Mouse (Mus musculus): Measurements from ENCODE around the gene Hist1h3b. TPM values are rescaled to one million over a fixed set of nuclear protein-coding genes. Genes with fewer than 3 reads are reported as not detected.
"Not testable (repeated sequence)": the region's sequence is repeated elsewhere in the genome, so short reads cannot be mapped to it uniquely, and the experiment has no call there.

Gene Hist1h3b
- polyA plus RNA-seq, 1 experiment from 2014 or later, result 6.7 TPM

DNA sequence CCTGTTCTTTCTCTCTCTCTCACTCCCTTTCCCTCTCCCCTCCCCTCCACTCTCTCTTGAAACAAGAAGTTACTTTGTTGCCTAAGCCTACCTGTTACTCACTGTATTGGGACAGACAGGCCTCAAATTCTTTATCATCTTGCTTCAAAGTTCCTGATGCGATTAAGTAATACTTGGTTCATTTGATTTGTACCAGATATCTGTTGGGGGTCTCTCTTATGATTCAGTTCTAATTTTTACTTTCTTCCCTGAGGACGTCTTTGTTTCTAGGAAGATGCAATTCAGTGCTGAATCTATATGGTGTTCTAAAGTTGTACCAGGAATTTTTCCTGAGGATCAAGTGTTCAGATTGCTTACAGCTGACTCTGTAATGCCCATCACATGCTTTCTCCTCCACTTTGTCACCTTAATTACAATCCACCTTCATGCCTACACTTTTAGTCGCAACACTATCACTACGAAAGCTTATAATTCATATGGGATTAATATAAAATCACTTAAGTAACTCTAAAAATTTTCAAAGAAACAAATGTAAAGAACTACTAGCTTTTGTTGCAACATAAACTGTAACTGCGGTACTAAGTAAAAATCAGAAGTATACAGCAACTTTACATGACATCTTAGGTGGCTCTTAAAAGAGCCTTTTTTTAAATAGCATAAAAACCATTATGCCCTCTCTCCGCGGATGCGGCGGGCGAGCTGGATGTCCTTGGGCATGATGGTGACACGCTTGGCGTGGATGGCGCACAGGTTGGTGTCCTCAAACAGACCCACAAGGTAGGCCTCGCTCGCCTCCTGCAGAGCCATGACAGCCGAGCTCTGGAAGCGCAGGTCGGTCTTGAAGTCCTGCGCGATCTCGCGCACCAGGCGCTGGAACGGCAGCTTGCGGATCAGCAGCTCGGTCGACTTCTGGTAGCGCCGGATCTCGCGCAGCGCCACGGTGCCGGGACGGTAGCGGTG is 7.4 kb upstream of the Hist1h3b start:
- WGBS, result 2% methylated on average over 13 of the region's 36 CpGs
- no peak for ATAC-seq (ENCODE audit: insufficient number of reproducible peaks, insufficient read depth, low FRiP score, low read depth)

DNA sequence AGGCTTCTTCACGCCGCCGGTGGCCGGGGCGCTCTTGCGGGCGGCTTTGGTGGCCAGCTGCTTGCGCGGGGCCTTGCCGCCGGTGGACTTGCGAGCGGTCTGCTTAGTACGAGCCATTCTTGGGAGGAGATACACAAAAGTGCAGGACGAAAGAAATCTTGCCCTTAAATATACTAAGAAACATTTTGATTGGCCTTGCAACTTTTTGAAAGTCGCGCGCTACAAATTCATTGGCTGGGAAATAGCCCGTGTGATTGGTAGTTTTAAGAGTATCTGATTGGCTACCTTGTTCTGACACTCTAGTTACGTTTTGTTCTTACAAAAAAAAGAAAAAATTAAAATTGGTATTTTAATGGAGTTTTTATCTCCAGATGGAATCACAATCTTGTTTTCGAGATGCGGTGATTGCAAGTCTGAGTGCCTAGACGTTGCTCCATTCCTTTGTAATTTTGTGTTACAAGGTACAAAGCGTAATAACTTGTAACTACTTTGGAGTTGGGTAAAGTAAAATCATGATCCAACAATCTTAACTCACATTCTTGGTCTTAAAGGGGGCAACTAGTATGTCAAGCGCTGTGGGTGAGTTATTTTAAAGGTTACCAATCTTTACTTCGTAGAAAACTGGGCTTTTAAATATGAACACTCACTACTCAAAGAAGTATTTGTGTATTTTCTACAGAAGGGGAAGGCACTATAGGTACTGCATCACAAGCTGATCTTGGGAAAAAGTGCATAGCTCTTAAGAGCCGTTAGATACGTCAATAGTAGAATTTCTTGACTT is 6.5 kb upstream of the Hist1h3b start, which contains the start of gene Hist1h3c:
Gene Hist1h3c (minus strand): TSS at position 222 of the 781 bp plus-strand sequence.
- WGBS, result 1% methylated on average over 23 of the region's 28 CpGs

More for the DNA sequence above, 7.4 kb upstream of the Hist1h3b start:
- Histone ChIP-seq H3K4me2 (ENCODE audit: low read length) (peak overlapping the region; percentile 77), H3K27ac (replicated peaks in 1 of 2; ENCODE audit: control insufficient read depth in 1 of 2, insufficient read depth in 1 of 2, low read depth in 2 of 2, low read length in 2 of 2) (peak overlapping the region; percentile 70 to 99), H3K36me3 (ENCODE audit: control insufficient read depth, insufficient read depth, low read length) (no peaks in the 10 kb centered on the region), H3K9ac (ENCODE audit: low read length) (peak overlapping the region; percentile 74), H3K9me3 (ENCODE audit: control insufficient read depth, low read length) (no peaks in the 10 kb centered on the region), H3K4me1 (ENCODE audit: control insufficient read depth in 2 of 2, insufficient read depth in 2 of 2, low read length in 2 of 2) (peaks cover 0 to 32% of the 10 kb centered on the region in 2 experiments; a peak in 2 of 4 replicates), H3K4me3 (ENCODE audit: control insufficient read depth in 1 of 2, insufficient read depth in 1 of 2, low read depth in 1 of 2, low read length in 2 of 2) (peak overlapping the region; percentile 38 to 51), H3K27me3 (ENCODE audit: control insufficient read depth, insufficient read depth, low read length) (no peaks in the 10 kb centered on the region)

DNA sequence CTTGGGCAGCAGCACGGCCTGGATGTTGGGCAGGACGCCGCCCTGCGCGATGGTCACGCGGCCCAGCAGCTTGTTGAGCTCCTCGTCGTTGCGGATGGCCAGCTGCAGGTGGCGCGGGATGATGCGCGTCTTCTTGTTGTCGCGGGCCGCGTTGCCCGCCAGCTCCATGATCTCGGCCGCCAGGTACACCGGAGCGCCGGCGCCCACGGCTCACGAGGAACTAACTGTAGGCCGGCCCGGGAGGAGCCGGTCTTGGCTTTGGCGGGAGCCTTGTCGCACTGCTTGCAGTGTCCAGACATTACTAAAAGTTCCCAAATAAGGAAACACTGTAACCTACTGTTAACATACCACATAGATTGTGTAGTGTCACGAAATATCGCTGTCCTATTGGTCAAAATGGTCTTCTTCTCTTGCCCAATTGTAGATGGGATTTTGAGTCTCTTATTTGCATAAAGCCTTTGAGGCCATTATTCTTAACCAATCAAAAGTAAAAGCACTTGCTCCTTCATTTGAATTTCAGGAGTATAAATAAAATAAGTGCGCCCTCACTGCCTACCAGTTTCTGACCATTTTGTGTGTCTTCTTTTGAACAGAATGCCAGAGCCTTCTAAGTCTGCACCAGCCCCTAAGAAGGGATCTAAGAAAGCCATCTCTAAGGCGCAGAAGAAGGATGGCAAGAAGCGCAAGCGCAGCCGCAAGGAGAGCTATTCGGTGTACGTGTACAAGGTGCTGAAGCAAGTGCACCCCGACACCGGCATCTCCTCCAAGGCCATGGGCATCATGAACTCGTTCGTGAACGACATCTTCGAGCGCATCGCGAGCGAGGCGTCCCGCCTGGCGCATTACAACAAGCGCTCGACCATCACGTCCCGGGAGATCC is 5.6 kb upstream of the Hist1h3b start, which contains the start of gene Hist1h2bb:
Gene Hist1h2bb (plus strand): TSS at position 534 of the 880 bp plus-strand sequence.
- H3K9ac ChIP-seq (ENCODE audit: low read length), result peak within 1 kb of the TSS; percentile 81
- peak within 1 kb of the TSS; percentile 99 to 100 for H3K27ac ChIP-seq (replicated peaks in 1 of 2; ENCODE audit: control insufficient read depth in 1 of 2, insufficient read depth in 1 of 2, low read depth in 2 of 2, low read length in 2 of 2)
- H3K4me3 ChIP-seq (ENCODE audit: control insufficient read depth in 1 of 2, insufficient read depth in 1 of 2, low read depth in 1 of 2, low read length in 2 of 2), result peak within 1 kb of the TSS; percentile 38 to 60
- peaks cover 0 to 25% of the 10 kb centered on the region in 2 experiments; a peak in 2 of 4 replicates for H3K4me1 ChIP-seq (ENCODE audit: control insufficient read depth in 2 of 2, insufficient read depth in 2 of 2, low read length in 2 of 2)
- under 1% methylated on average over 39 of the region's 58 CpGs for WGBS
- ATAC-seq (ENCODE audit: insufficient number of reproducible peaks, insufficient read depth, low FRiP score, low read depth), result peak; percentile 87
- peak within 1 kb of the TSS; percentile 77 for H3K4me2 ChIP-seq (ENCODE audit: low read length)
- not testable (repeated sequence) for H3K27me3 ChIP-seq (ENCODE audit: control insufficient read depth, insufficient read depth, low read length); H3K9me3 ChIP-seq (ENCODE audit: control insufficient read depth, low read length); H3K36me3 ChIP-seq (ENCODE audit: control insufficient read depth, insufficient read depth, low read length)

More for the DNA sequence above, 6.5 kb upstream of the Hist1h3b start, which contains the start of gene Hist1h3c:
- H3K36me3 ChIP-seq (ENCODE audit: control insufficient read depth, insufficient read depth, low read length), result no peaks in the 10 kb centered on the region
- peak within 1 kb of the TSS; percentile 99 to 100 for H3K27ac ChIP-seq (replicated peaks in 1 of 2; ENCODE audit: control insufficient read depth in 1 of 2, insufficient read depth in 1 of 2, low read depth in 2 of 2, low read length in 2 of 2)
- H3K4me3 ChIP-seq (ENCODE audit: control insufficient read depth in 1 of 2, insufficient read depth in 1 of 2, low read depth in 1 of 2, low read length in 2 of 2), result peak within 1 kb of the TSS; percentile 38 to 60
- no peaks in the 10 kb centered on the region for H3K27me3 ChIP-seq (ENCODE audit: control insufficient read depth, insufficient read depth, low read length)
- H3K9ac ChIP-seq (ENCODE audit: low read length), result peak within 1 kb of the TSS; percentile 81
- peaks cover 0 to 29% of the 10 kb centered on the region in 2 experiments; a peak in 2 of 4 replicates for H3K4me1 ChIP-seq (ENCODE audit: control insufficient read depth in 2 of 2, insufficient read depth in 2 of 2, low read length in 2 of 2)
- no peaks in the 10 kb centered on the region for H3K9me3 ChIP-seq (ENCODE audit: control insufficient read depth, low read length)
- ATAC-seq (ENCODE audit: insufficient number of reproducible peaks, insufficient read depth, low FRiP score, low read depth), result no peak
- peak within 1 kb of the TSS; percentile 77 for H3K4me2 ChIP-seq (ENCODE audit: low read length)

DNA sequence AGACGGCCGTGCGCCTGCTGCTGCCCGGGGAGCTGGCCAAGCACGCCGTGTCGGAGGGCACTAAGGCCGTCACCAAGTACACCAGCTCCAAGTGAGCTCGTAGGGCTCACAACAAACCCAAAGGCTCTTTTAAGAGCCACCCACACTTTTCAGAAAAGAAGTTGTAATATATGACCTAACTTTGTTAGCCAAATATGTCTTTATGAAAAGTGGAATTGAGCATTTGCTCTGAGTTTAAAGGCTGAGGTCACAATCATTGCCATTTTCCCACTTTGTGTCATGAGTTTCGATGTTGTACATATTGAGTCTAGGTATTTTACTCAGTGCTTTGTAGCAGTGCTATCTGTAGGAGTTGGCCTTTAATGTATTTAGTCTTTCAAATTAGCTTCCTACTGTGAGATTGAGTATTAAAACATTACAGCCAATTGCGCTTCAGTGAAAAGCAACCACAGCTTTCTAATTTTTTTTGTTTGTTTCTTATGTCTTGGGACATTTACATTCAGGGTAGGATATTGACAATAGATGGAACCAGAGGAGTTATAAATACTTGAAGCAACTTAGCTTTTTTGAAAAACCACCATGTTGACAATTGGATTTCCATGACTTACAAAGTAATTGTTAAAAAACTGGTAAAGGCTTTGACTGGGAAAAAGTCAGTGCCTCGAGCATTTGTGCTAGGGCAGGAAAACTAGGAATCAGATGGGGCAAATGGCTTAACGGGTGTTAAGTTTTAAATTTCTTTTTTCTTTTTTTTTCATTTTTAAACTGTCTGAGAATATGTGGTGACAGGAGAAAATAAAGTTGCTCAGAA is 4.8 kb upstream of the Hist1h3b start:
- ATAC-seq (ENCODE audit: insufficient number of reproducible peaks, insufficient read depth, low FRiP score, low read depth), result no peak
- WGBS, result 7% methylated on average over 11 of the region's 13 CpGs
- Histone ChIP-seq H3K4me1 (ENCODE audit: control insufficient read depth in 2 of 2, insufficient read depth in 2 of 2, low read length in 2 of 2) (peaks cover 0 to 24% of the 10 kb centered on the region in 2 experiments; a peak in 2 of 4 replicates), H3K9ac (ENCODE audit: low read length) (peak overlapping the region; percentile 67), H3K4me2 (ENCODE audit: low read length) (peak overlapping the region; percentile 77), H3K27ac (replicated peaks in 1 of 2; ENCODE audit: control insufficient read depth in 1 of 2, insufficient read depth in 1 of 2, low read depth in 2 of 2, low read length in 2 of 2) (peak overlapping the region; percentile 92 to 99), H3K27me3 (ENCODE audit: control insufficient read depth, insufficient read depth, low read length) (no peaks in the 10 kb centered on the region), H3K9me3 (ENCODE audit: control insufficient read depth, low read length) (no peaks in the 10 kb centered on the region), H3K4me3 (ENCODE audit: control insufficient read depth in 1 of 2, insufficient read depth in 1 of 2, low read depth in 1 of 2, low read length in 2 of 2) (peak overlapping the region; percentile 32 to 38), H3K36me3 (ENCODE audit: control insufficient read depth, insufficient read depth, low read length) (no peaks in the 10 kb centered on the region)

GRCm38 (mm10) chr13:23747892-23748288 is 4.2 kb upstream of the Hist1h3b start:
- H3K27me3 ChIP-seq (ENCODE audit: control insufficient read depth, insufficient read depth, low read length), result no peaks in the 10 kb centered on the region
- H3K27ac ChIP-seq (replicated peaks in 1 of 2; ENCODE audit: control insufficient read depth in 1 of 2, insufficient read depth in 1 of 2, low read depth in 2 of 2, low read length in 2 of 2), result peak overlapping the region; percentile 49 to 99; a peak in 3 of 4 replicates
- H3K9me3 ChIP-seq (ENCODE audit: control insufficient read depth, low read length), result no peaks in the 10 kb centered on the region
- peak overlapping the region; percentile 67 for H3K9ac ChIP-seq (ENCODE audit: low read length)
- WGBS, result 8% methylated on average over 4 of the region's 4 CpGs
- no peaks in the 10 kb centered on the region for H3K36me3 ChIP-seq (ENCODE audit: control insufficient read depth, insufficient read depth, low read length)
- no peak overlapping the region; a peak in 1 of 4 replicates for H3K4me3 ChIP-seq (ENCODE audit: control insufficient read depth in 1 of 2, insufficient read depth in 1 of 2, low read depth in 1 of 2, low read length in 2 of 2)
- H3K4me1 ChIP-seq (ENCODE audit: control insufficient read depth in 2 of 2, insufficient read depth in 2 of 2, low read length in 2 of 2), result peaks cover 0 to 27% of the 10 kb centered on the region in 2 experiments; a peak in 2 of 4 replicates
- no peak for ATAC-seq (ENCODE audit: insufficient number of reproducible peaks, insufficient read depth, low FRiP score, low read depth)
- H3K4me2 ChIP-seq (ENCODE audit: low read length), result peak overlapping the region; percentile 77

- no peak for ATAC-seq (ENCODE audit: insufficient number of reproducible peaks, insufficient read depth, low FRiP score, low read depth)
- H3K4me2 ChIP-seq (ENCODE audit: low read length), result no peak overlapping the region
- no peak overlapping the region for H3K4me3 ChIP-seq (ENCODE audit: control insufficient read depth in 1 of 2, insufficient read depth in 1 of 2, low read depth in 1 of 2, low read length in 2 of 2)
- peaks cover 0 to 21% of the 10 kb centered on the region in 2 experiments; a peak in 2 of 4 replicates for H3K4me1 ChIP-seq (ENCODE audit: control insufficient read depth in 2 of 2, insufficient read depth in 2 of 2, low read length in 2 of 2)
- H3K27ac ChIP-seq (replicated peaks in 1 of 2; ENCODE audit: control insufficient read depth in 1 of 2, insufficient read depth in 1 of 2, low read depth in 2 of 2, low read length in 2 of 2), result peak overlapping the region in 1 of 2 experiments; percentile 17; a peak in 1 of 4 replicates
- 88% methylated on average over 5 of the region's 5 CpGs for WGBS
- no peaks in the 10 kb centered on the region for H3K9me3 ChIP-seq (ENCODE audit: control insufficient read depth, low read length)
- H3K27me3 ChIP-seq (ENCODE audit: control insufficient read depth, insufficient read depth, low read length), result no peaks in the 10 kb centered on the region
- H3K36me3 ChIP-seq (ENCODE audit: control insufficient read depth, insufficient read depth, low read length), result no peaks in the 10 kb centered on the region
- H3K9ac ChIP-seq (ENCODE audit: low read length), result no peak overlapping the region
These were observed 2.4 kb upstream of the Hist1h3b start for GRCm38 (mm10) chr13:23749563-23750121.

Data from heart, embryonic 14.5 days (tissue).